Comparison of ENCODE assay signal across 10 mouse cellular contexts in genomic region chr11:107919852-107920508, GRCm38 (mm10). TPM values are rescaled to one million over a fixed set of nuclear protein-coding genes. Genes with fewer than 3 reads are reported as not detected.
DNase-seq lines count a peak whose midpoint lies in the region; ATAC-seq and TF ChIP-seq lines count a peak whose summit lies in the region.
"Had no signal": no experiment of that assay in that cellular context is flagged by ENCODE, and none has a peak within 500 bp of the region (broad histone marks: within the 10 kb centered on the region; RNA-seq: fewer than 3 reads in every experiment).

No protein-coding gene starts in this region.

- 0 out of 2 replicates have a peak, but pooled peaks cover under 1% of the 10 kb centered on the region for H3K4me1 ChIP-seq in forebrain, embryonic 14.5 days (ENCODE audit: control insufficient read depth, insufficient read depth, low read length)
- H3K4me1 ChIP-seq in forebrain, embryonic 15.5 days = peaks cover 22% of the 10 kb centered on the region
- H3K4me1 ChIP-seq in lung, embryonic 14.5 days (ENCODE audit: insufficient read depth) = no peaks in the 10 kb centered on the region
- no peaks in the 10 kb centered on the region for H3K4me1 ChIP-seq in lung, adult 2 months (ENCODE audit: control insufficient read depth, insufficient read depth, low read length)

- no peak for TF ChIP-seq POLR2A in lung, adult 2 months (IDR thresholded peaks at IDR 0.05; ENCODE audit: borderline replicate concordance, extremely low read depth, low read depth, low read length)

- 33% methylated on average over 16 of the region's 16 CpGs for WGBS in forebrain, embryonic 14.5 days
- WGBS in forebrain, embryonic 15.5 days = 38% methylated on average over 16 of the region's 16 CpGs
- 41% methylated on average over 16 of the region's 16 CpGs for WGBS in lung, embryonic 14.5 days
- WGBS in lung, adult 2 months = 41% methylated on average over 16 of the region's 16 CpGs

- no peaks in the 10 kb centered on the region for H3K9me3 ChIP-seq in forebrain, embryonic 14.5 days (replicated peaks; ENCODE audit: control insufficient read depth, low read length)
- H3K9me3 ChIP-seq in forebrain, embryonic 15.5 days = no peaks in the 10 kb centered on the region
- H3K9me3 ChIP-seq in lung, embryonic 14.5 days (ENCODE audit: low read depth, low read length) = no peaks in the 10 kb centered on the region
- H3K9me3 ChIP-seq: megakaryocyte, embryonic 14.5 days had no signal

- TF ChIP-seq CTCF in lung, embryonic 14.5 days (IDR thresholded peaks at IDR 0.05; ENCODE audit: low read depth) = no peak
- TF ChIP-seq CTCF in lung, adult 2 months (IDR thresholded peaks at IDR 0.05; ENCODE audit: insufficient read depth, low read length) = no peak

- H3K9ac ChIP-seq in forebrain, embryonic 14.5 days (ENCODE audit: low read length) = no peak overlapping the region
- no peak overlapping the region for H3K9ac ChIP-seq in forebrain, embryonic 15.5 days (replicated peaks)
- no peak overlapping the region for H3K9ac ChIP-seq in lung, embryonic 14.5 days

- H3K4me3 ChIP-seq in forebrain, embryonic 14.5 days (ENCODE audit: low read depth, low read length) = no peak overlapping the region
- no peak overlapping the region for H3K4me3 ChIP-seq in forebrain, embryonic 15.5 days
- no peak overlapping the region for H3K4me3 ChIP-seq in lung, embryonic 14.5 days (ENCODE audit: low read depth, low read length)
- H3K4me3 ChIP-seq in lung, adult 2 months (replicated peaks; ENCODE audit: extremely low read depth, low read depth, low read length) = no peak overlapping the region
- H3K4me3 ChIP-seq: megakaryocyte, embryonic 14.5 days had no signal

- H3K4me2 ChIP-seq in forebrain, embryonic 14.5 days (ENCODE audit: low read length) = no peak overlapping the region
- H3K4me2 ChIP-seq in forebrain, embryonic 15.5 days (replicated peaks) = no peak overlapping the region
- H3K4me2 ChIP-seq in lung, embryonic 14.5 days = no peak overlapping the region

- H3K27ac ChIP-seq in forebrain, embryonic 14.5 days (ENCODE audit: low read depth, low read length) = no peak overlapping the region
- H3K27ac ChIP-seq in forebrain, embryonic 15.5 days (replicated peaks) = no peak overlapping the region
- no peak overlapping the region for H3K27ac ChIP-seq in lung, embryonic 14.5 days (ENCODE audit: low read depth)

- DNase-seq in forebrain, embryonic 14.5 days (ENCODE audit: low spot score) = peak; percentile 28
- DNase-seq in lung, embryonic 14.5 days = peak; percentile 85
- DNase-seq in lung, adult 2 months = no peak
- DNase-seq in embryo, embryonic 10.5 days (ENCODE audit: low spot score) = peak; percentile 66
- no peak for DNase-seq in right cerebral cortex, postnatal 14 days
- no peak for DNase-seq in left cerebral cortex, adult 8-10 months (ENCODE audit: low spot score in 2 of 2)
- DNase-seq: right cerebral cortex, adult 18-20 months had no signal

- no peaks in the 10 kb centered on the region for H3K36me3 ChIP-seq in forebrain, embryonic 14.5 days (ENCODE audit: control insufficient read depth, insufficient read depth, low read length)
- no peaks in the 10 kb centered on the region for H3K36me3 ChIP-seq in forebrain, embryonic 15.5 days
- no peaks in the 10 kb centered on the region for H3K36me3 ChIP-seq in lung, embryonic 14.5 days (ENCODE audit: insufficient read depth)

- 0 out of 2 replicates have a peak, but pooled peaks cover 3% of the 10 kb centered on the region for H3K27me3 ChIP-seq in forebrain, embryonic 14.5 days (replicated peaks; ENCODE audit: control insufficient read depth, insufficient read depth, low read length)
- peaks cover 6% of the 10 kb centered on the region; the same call in 1 of the 2 replicates for H3K27me3 ChIP-seq in forebrain, embryonic 15.5 days
- peaks cover 9% of the 10 kb centered on the region; the same call in 1 of the 2 replicates for H3K27me3 ChIP-seq in lung, embryonic 14.5 days (ENCODE audit: insufficient read depth, low read length)

- no peak for ATAC-seq in forebrain, embryonic 14.5 days
- ATAC-seq in forebrain, embryonic 15.5 days (replicated peaks) = no peak
- ATAC-seq in lung, embryonic 14.5 days (ENCODE audit: insufficient read depth) = no peak
- 0 out of 2 replicates have a peak, but pooled peaks have one; percentile 57 for ATAC-seq in megakaryocyte-erythroid progenitor cell, adult 5-6 weeks (replicated peaks; ENCODE audit: low FRiP score, low TSS enrichment, poor library complexity, severe bottlenecking)

RNA-seq across cellular contexts. Expression of gene Cacng5, which starts 5.1 kb away (rescaled TPM):
- 2.9 and 4.0 TPM in 2 replicates for polyA plus RNA-seq in forebrain, embryonic 14.5 days (2014; fragmentation: Nextera tagmentation; extraction: Ambion mirVana)
- 5.6 and 7.2 TPM in 2 replicates for polyA plus RNA-seq in forebrain, embryonic 15.5 days (2015; fragmentation: Nextera tagmentation; extraction: Ambion mirVana)
- 0.16 TPM in 1 of 2 replicates, not detected in the other for polyA plus RNA-seq in lung, embryonic 14.5 days (2014; fragmentation: Nextera tagmentation; extraction: Ambion mirVana)
- 0.02 and 0.07 TPM in 2 replicates for polyA plus RNA-seq in lung, adult 2 months (2012; rRNA removed)
- not detected in 2 replicates for total RNA-seq in megakaryocyte-erythroid progenitor cell, adult 5-6 weeks (2014; fragmentation: Nextera tagmentation)
- not detected in 2 replicates for total RNA-seq in megakaryocyte-erythroid progenitor cell, adult 5-6 weeks (2017)
- 10 to 100 TPM; 14.4 to 17.0 (median 15.6) TPM for total RNA-seq in left cerebral cortex, adult 8-10 months (2022)

Comparison
In these comparisons a context has a peak if more than half of its experiments do, and no peak if none do; other contexts are left out.
1. DNase-seq: peak in forebrain, embryonic 14.5 days (single experiment), lung, embryonic 14.5 days (single experiment) and embryo, embryonic 10.5 days (single experiment); none in lung, adult 2 months (single experiment), right cerebral cortex, postnatal 14 days (single experiment) and left cerebral cortex, adult 8-10 months (0 of 2).